Mouse (Mus musculus) forebrain, embryonic 12.5 days (tissue): ENCODE measurements around the gene Izumo4. TPM values are rescaled to one million over a fixed set of nuclear protein-coding genes. Genes with fewer than 3 reads are reported as not detected.

Experiments
- ATAC-seq: fragments of 200-750 bp; cut with Nextera tagmentation; 2 replicates; pipeline ENCODE4 v1.8.0; 2017; ENCODE audit warnings: moderate TSS enrichment; ENCODE audit not compliant: low FRiP score
- H3K27ac ChIP-seq: fragments of 300-500 bp; sonication (generic); 2 replicates; pipeline ENCODE4 v1.5.1; 2016; ENCODE audit warnings: mild to moderate bottlenecking
- H3K27me3 ChIP-seq: fragments of 300-500 bp; sonication (generic); 2 replicates; pipeline ENCODE4 v1.6.1; 2016; ENCODE audit warnings: mild to moderate bottlenecking
- H3K36me3 ChIP-seq: fragments of 300-500 bp; sonication (generic); replicated peaks from 2 replicates; pipeline ENCODE4 v1.6.1; 2016; ENCODE audit warnings: mild to moderate bottlenecking
- H3K4me1 ChIP-seq: fragments of 300-500 bp; sonication (generic); 2 replicates; pipeline ENCODE4 v1.6.1; 2016
- H3K4me2 ChIP-seq: fragments of 300-500 bp; sonication (generic); 2 replicates; pipeline ENCODE4 v1.6.1; 2016; ENCODE audit warnings: mild to moderate bottlenecking, moderate library complexity
- H3K4me3 ChIP-seq: fragments of 300-500 bp; sonication (generic); replicated peaks from 2 replicates; pipeline ENCODE4 v1.5.1; 2016; ENCODE audit warnings: mild to moderate bottlenecking
- H3K9ac ChIP-seq: fragments of 300-500 bp; sonication (generic); 2 replicates; pipeline ENCODE4 v1.6.1; 2016; ENCODE audit warnings: mild to moderate bottlenecking
- H3K9me3 ChIP-seq: fragments of 300-500 bp; sonication (generic); 2 replicates; pipeline ENCODE4 v1.6.1; 2016
- WGBS: fragments of 180-500 bp; shearing (Covaris S2); methylation state at CpG from one replicate; pipeline ENCODE4 v1.1.7; 2016; 5-methylcytosine and 5-hydroxymethylcytosine counted together
- polyA plus RNA-seq: library from polyadenylated mRNA; unstranded; fragments of >200 nt; fragmentation: Nextera tagmentation; extraction: Ambion mirVana; gene quantifications from 2 replicates; pipeline ENCODE4 v1.2.1, GENCODE M21; 2016

The Izumo4 gene
- polyA plus RNA-seq, 1 experiment from 2014 or later, result 21.6 TPM

GRCm38 (mm10) chr10:80695801-80696501 lies 6.0 kb upstream of the Izumo4 start:
- 77% methylated on average over 10 of the region's 10 CpGs for WGBS
- Histone ChIP-seq H3K36me3 (peaks cover 34% of the 10 kb centered on the region), H3K4me1 (peaks cover 18% of the 10 kb centered on the region), H3K27me3 (no peaks in the 10 kb centered on the region), H3K4me2 (no peak overlapping the region), H3K27ac (no peak overlapping the region), H3K9ac (no peak overlapping the region), H3K9me3 (no peaks in the 10 kb centered on the region), H3K4me3 (no peak overlapping the region)
- ATAC-seq, result no peak

GRCm38 (mm10) chr10:80696502-80697392 lies 5.2 kb upstream of the Izumo4 start:
- WGBS, result 75% methylated on average over 12 of the region's 12 CpGs
- H3K27me3 ChIP-seq, result no peaks in the 10 kb centered on the region
- peaks cover 26% of the 10 kb centered on the region for H3K36me3 ChIP-seq
- no peak overlapping the region for H3K4me2 ChIP-seq
- H3K9ac ChIP-seq, result no peak overlapping the region
- no peak overlapping the region for H3K27ac ChIP-seq
- no peaks in the 10 kb centered on the region for H3K9me3 ChIP-seq
- no peak for ATAC-seq
- peaks cover 23% of the 10 kb centered on the region for H3K4me1 ChIP-seq
- no peak overlapping the region for H3K4me3 ChIP-seq

DNA sequence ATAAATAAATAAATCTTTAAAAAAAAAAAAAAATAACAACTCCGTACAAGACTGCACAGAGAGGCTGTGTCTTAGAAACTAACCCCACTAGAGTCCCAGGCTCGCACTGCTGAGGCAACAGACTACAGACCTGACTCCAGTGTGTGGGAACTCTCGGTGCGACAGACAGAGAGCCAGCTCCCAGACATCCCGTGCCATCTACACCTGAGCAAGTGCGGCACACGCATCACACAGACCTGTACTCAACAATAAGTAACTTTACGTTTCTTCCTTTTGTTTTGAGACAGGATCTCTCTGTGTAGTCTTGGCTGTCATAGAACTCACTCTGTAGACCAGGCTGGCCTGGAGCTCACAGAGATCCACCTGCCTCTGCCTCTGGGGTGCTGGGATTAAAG lies 4.6 kb upstream of the Izumo4 start:
- Histone ChIP-seq H3K27ac (no peak overlapping the region), H3K27me3 (no peaks in the 10 kb centered on the region), H3K9ac (no peak overlapping the region), H3K9me3 (no peaks in the 10 kb centered on the region), H3K36me3 (peaks cover 24% of the 10 kb centered on the region), H3K4me2 (no peak overlapping the region), H3K4me1 (peaks cover 23% of the 10 kb centered on the region), H3K4me3 (no peak overlapping the region)
- 92% methylated on average over 8 of the region's 8 CpGs for WGBS
- no peak for ATAC-seq

GRCm38 (mm10) chr10:80697812-80698211 lies 4.2 kb upstream of the Izumo4 start:
- Histone ChIP-seq H3K9ac (no peak overlapping the region), H3K4me2 (no peak overlapping the region), H3K4me1 (peaks cover 28% of the 10 kb centered on the region), H3K9me3 (no peaks in the 10 kb centered on the region), H3K4me3 (no peak overlapping the region), H3K27ac (no peak overlapping the region), H3K36me3 (peaks cover 24% of the 10 kb centered on the region), H3K27me3 (no peaks in the 10 kb centered on the region)
- no peak for ATAC-seq
- WGBS, result 78% methylated on average over 9 of the region's 9 CpGs

- Histone ChIP-seq H3K4me2 (no peak overlapping the region), H3K9ac (no peak overlapping the region), H3K4me1 (peaks cover 35% of the 10 kb centered on the region), H3K9me3 (no peaks in the 10 kb centered on the region), H3K4me3 (no peak overlapping the region), H3K36me3 (peaks cover 18% of the 10 kb centered on the region), H3K27me3 (no peaks in the 10 kb centered on the region), H3K27ac (no peak overlapping the region)
- no peak for ATAC-seq
- 90% methylated on average over 9 of the region's 9 CpGs for WGBS
These were observed 3.4 kb upstream of the Izumo4 start for GRCm38 (mm10) chr10:80698605-80699004.

- no peak overlapping the region for H3K4me3 ChIP-seq
- H3K9ac ChIP-seq, result no peak overlapping the region
- peaks cover 5% of the 10 kb centered on the region; the same call in 1 of the 2 replicates for H3K36me3 ChIP-seq
- no peak for ATAC-seq
- H3K4me1 ChIP-seq, result peaks cover 40% of the 10 kb centered on the region
- H3K9me3 ChIP-seq, result no peaks in the 10 kb centered on the region
- 0 out of 2 replicates have a peak overlapping the region, but pooled peaks have one; percentile 85 for H3K4me2 ChIP-seq
- no peaks in the 10 kb centered on the region for H3K27me3 ChIP-seq
- H3K27ac ChIP-seq, result no peak overlapping the region
- 90% methylated on average over 7 of the region's 7 CpGs for WGBS
These were observed 1.9 kb upstream of the Izumo4 start for GRCm38 (mm10) chr10:80700038-80700504.

DNA sequence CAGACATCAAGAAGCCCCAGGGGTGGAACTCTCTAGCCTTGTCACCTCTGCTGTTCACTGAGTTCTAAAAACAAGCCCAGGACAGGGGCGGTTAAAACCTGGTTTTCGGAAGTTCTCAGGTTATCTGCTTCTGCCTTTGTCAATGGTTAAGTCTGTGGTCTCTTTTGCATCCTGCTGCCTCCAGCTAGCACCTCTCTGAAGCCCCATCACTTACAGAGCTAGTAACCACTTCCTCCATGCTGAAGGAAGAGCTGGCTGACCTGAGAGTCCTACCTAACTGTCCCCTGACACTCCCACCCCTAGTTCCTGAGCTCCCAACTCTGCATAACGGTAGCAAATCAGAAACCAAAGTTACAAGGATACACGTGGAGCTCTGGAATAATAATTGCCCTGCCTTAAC lies 1.3 kb upstream of the Izumo4 start:
- Histone ChIP-seq H3K9me3 (no peaks in the 10 kb centered on the region), H3K27ac (no peak overlapping the region), H3K27me3 (no peaks in the 10 kb centered on the region), H3K9ac (peak overlapping the region; percentile 53; the same call in 1 of the 2 replicates), H3K4me2 (peak overlapping the region; percentile 85), H3K4me1 (peaks cover 37% of the 10 kb centered on the region), H3K4me3 (peak overlapping the region; percentile 62), H3K36me3 (peaks cover 5% of the 10 kb centered on the region)
- WGBS, result 46% methylated on average over 4 of the region's 4 CpGs
- ATAC-seq, result no peak

- H3K4me1 ChIP-seq, result peaks cover 34% of the 10 kb centered on the region
- WGBS, result 3% methylated on average over 47 of the region's 47 CpGs
These were observed 779 bp downstream of the Izumo4 start for GRCm38 (mm10) chr10:80702536-80703390.

DNA sequence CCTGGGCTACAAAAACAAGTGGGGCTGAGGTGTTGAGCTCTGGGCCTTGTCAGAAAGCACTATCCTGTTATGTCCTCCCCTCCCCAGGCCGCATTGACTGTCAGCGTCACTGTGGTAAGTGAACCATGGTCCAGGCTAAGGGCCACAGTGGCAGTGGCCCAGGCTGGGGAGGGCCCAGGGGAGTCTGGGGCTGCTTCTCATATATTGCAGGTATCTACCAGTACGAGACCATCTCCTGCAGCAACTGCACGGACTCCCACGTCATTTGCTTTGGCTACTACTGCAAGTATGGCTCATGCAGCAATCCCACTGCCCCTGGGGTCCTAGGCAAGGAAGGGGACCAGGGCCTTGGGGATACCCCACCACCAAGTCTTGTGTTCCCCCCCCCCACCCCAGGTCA lies 1.7 kb downstream of the Izumo4 start:
- Histone ChIP-seq H3K9me3 (no peaks in the 10 kb centered on the region), H3K9ac (no peak overlapping the region), H3K4me1 (peaks cover 34% of the 10 kb centered on the region), H3K27me3 (no peaks in the 10 kb centered on the region), H3K4me2 (peak overlapping the region; percentile 85), H3K27ac (0 out of 2 replicates have a peak overlapping the region, but pooled peaks have one; percentile 81), H3K36me3 (peaks cover 34% of the 10 kb centered on the region), H3K4me3 (no peak overlapping the region)
- ATAC-seq, result no peak
- WGBS, result 89% methylated on average over 5 of the region's 5 CpGs

More at GRCm38 (mm10) chr10:80702536-80703390, 779 bp downstream of the Izumo4 start:
- peak overlapping the region; percentile 81 for H3K27ac ChIP-seq
- ATAC-seq, result peak; percentile 86
- peak overlapping the region; percentile 85 for H3K4me2 ChIP-seq
- H3K9me3 ChIP-seq, result no peaks in the 10 kb centered on the region
- H3K36me3 ChIP-seq, result peaks cover 26% of the 10 kb centered on the region
- H3K27me3 ChIP-seq, result no peaks in the 10 kb centered on the region
- peak overlapping the region; percentile 61 for H3K9ac ChIP-seq
- H3K4me3 ChIP-seq, result peak overlapping the region; percentile 62

GRCm38 (mm10) chr10:80704418-80704817 lies 2.4 kb downstream of the Izumo4 start:
- Histone ChIP-seq H3K9me3 (no peaks in the 10 kb centered on the region), H3K36me3 (peaks cover 42% of the 10 kb centered on the region), H3K4me3 (no peak overlapping the region), H3K4me1 (peaks cover 34% of the 10 kb centered on the region), H3K9ac (no peak overlapping the region), H3K27me3 (no peaks in the 10 kb centered on the region), H3K27ac (0 out of 2 replicates have a peak overlapping the region, but pooled peaks have one; percentile 31), H3K4me2 (no peak overlapping the region)
- 88% methylated on average over 5 of the region's 5 CpGs for WGBS
- no peak for ATAC-seq

DNA sequence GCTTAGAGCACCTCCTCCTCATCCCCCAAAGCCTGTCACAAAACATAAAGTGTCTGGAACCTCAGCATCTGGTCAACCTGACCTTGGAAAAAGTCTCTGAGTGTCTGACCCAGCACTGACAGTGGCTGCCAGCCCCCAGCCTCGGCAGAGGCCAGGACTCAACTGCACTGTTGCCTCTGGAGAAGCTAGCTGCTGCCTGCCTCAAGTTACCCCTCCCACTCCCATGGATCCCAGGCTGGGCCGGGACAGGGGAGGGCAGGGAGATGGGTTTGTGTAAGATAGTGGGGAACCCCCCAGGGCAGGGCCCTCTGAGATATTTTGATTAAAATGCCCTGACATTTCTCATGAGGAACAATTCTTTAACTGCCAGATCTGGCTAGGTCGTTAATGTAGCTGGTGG lies 3.0 kb downstream of the Izumo4 start:
- Histone ChIP-seq H3K9ac (no peak overlapping the region), H3K27ac (no peak overlapping the region), H3K27me3 (no peaks in the 10 kb centered on the region), H3K9me3 (no peaks in the 10 kb centered on the region), H3K4me3 (no peak overlapping the region), H3K4me1 (peaks cover 31% of the 10 kb centered on the region), H3K36me3 (peaks cover 48% of the 10 kb centered on the region), H3K4me2 (no peak overlapping the region)
- ATAC-seq, result no peak
- 77% methylated on average over 3 of the region's 3 CpGs for WGBS

DNA sequence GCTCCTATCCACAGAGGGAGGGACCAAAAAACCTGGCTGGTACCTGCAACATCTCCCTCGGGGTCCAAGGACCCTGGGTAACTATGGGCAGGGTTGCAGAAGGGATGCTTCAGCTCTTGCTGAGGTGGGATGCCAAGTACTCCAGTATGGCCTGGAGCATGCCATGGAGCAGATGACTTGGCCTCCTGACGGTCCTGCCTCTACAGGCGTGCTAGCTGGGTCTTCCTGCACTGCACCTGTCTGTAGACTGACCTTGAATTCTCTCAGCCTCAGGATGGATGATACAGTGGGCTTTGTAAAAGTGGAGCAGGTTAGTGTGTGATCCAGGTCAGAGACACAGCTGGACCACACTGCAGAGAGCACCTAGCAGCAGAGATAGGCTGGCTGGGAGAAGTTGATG lies 3.5 kb downstream of the Izumo4 start:
- Histone ChIP-seq H3K27me3 (no peaks in the 10 kb centered on the region), H3K4me1 (peaks cover 26% of the 10 kb centered on the region), H3K27ac (no peak overlapping the region), H3K9me3 (no peaks in the 10 kb centered on the region), H3K4me2 (no peak overlapping the region), H3K36me3 (peaks cover 53% of the 10 kb centered on the region), H3K4me3 (no peak overlapping the region), H3K9ac (no peak overlapping the region)
- no peak for ATAC-seq
- WGBS, result 78% methylated on average over 3 of the region's 3 CpGs
